Mouse (Mus musculus): ENCODE data around the gene Chchd10.
"Not testable (repeated sequence)": the region's sequence is repeated elsewhere in the genome, so short reads cannot be mapped to it uniquely, and the experiment has no call there.

The Chchd10 gene

GRCm38 (mm10) chr10:75932891-75933290, at the start of gene Chchd10:
Chchd10 (plus strand) TSS chr10:75933130.
- DNase-seq (ENCODE audit: extremely low read depth, low read depth, low spot score): no peak

GRCm38 (mm10) chr10:75883232-75883552, 49.7 kb upstream of the Chchd10 start:
- no peak for DNase-seq (ENCODE audit: extremely low read depth, low read depth, low spot score)

- DNase-seq (ENCODE audit: extremely low read depth, low read depth, low spot score): no peak
Measured at GRCm38 (mm10) chr10:75884742-75885141, 48.2 kb upstream of the Chchd10 start.

GRCm38 (mm10) chr10:75887504-75887903, 45.4 kb upstream of the Chchd10 start:
- DNase-seq (ENCODE audit: extremely low read depth, low read depth, low spot score): not testable (repeated sequence)

GRCm38 (mm10) chr10:75889406-75890153, 43.4 kb upstream of the Chchd10 start:
- DNase-seq (ENCODE audit: extremely low read depth, low read depth, low spot score): no peak

GRCm38 (mm10) chr10:75893089-75893750, 39.7 kb upstream of the Chchd10 start, which contains the start of gene Derl3:
Derl3 (plus strand) TSS chr10:75893413.
- DNase-seq (ENCODE audit: extremely low read depth, low read depth, low spot score): peak; percentile 80

GRCm38 (mm10) chr10:75894601-75895000, 38.3 kb upstream of the Chchd10 start:
- no peak for DNase-seq (ENCODE audit: extremely low read depth, low read depth, low spot score)

GRCm38 (mm10) chr10:75895730-75896129, 37.2 kb upstream of the Chchd10 start:
- DNase-seq (ENCODE audit: extremely low read depth, low read depth, low spot score): no peak

GRCm38 (mm10) chr10:75896208-75896607, 36.7 kb upstream of the Chchd10 start:
- no peak for DNase-seq (ENCODE audit: extremely low read depth, low read depth, low spot score)

- no peak for DNase-seq (ENCODE audit: extremely low read depth, low read depth, low spot score)
Measured at GRCm38 (mm10) chr10:75897373-75897772, 35.6 kb upstream of the Chchd10 start.

GRCm38 (mm10) chr10:75898039-75898564, 34.8 kb upstream of the Chchd10 start:
- no peak for DNase-seq (ENCODE audit: extremely low read depth, low read depth, low spot score)

GRCm38 (mm10) chr10:75898846-75899245, 34.1 kb upstream of the Chchd10 start:
- peak; percentile 92 for DNase-seq (ENCODE audit: extremely low read depth, low read depth, low spot score)

GRCm38 (mm10) chr10:75904391-75904790, 28.5 kb upstream of the Chchd10 start:
- DNase-seq (ENCODE audit: extremely low read depth, low read depth, low spot score): no peak

GRCm38 (mm10) chr10:75906882-75907281, 26.0 kb upstream of the Chchd10 start:
- no peak for DNase-seq (ENCODE audit: extremely low read depth, low read depth, low spot score)

- no peak for DNase-seq (ENCODE audit: extremely low read depth, low read depth, low spot score)
Measured at GRCm38 (mm10) chr10:75910698-75911097, 22.2 kb upstream of the Chchd10 start.

- DNase-seq (ENCODE audit: extremely low read depth, low read depth, low spot score): no peak
Measured at GRCm38 (mm10) chr10:75913013-75913589, 19.8 kb upstream of the Chchd10 start.

GRCm38 (mm10) chr10:75915557-75915956, 17.4 kb upstream of the Chchd10 start:
- DNase-seq (ENCODE audit: extremely low read depth, low read depth, low spot score): no peak

- DNase-seq (ENCODE audit: extremely low read depth, low read depth, low spot score): no peak
Measured at GRCm38 (mm10) chr10:75916840-75917239, 16.1 kb upstream of the Chchd10 start.

GRCm38 (mm10) chr10:75919026-75919425, 13.9 kb upstream of the Chchd10 start:
- DNase-seq (ENCODE audit: extremely low read depth, low read depth, low spot score): no peak

GRCm38 (mm10) chr10:75921026-75921725, 11.8 kb upstream of the Chchd10 start, which contains the start of gene Smarcb1:
Smarcb1 (minus strand) TSS chr10:75921617.
- DNase-seq (ENCODE audit: extremely low read depth, low read depth, low spot score): peak; percentile 26
